Mouse (Mus musculus) thymus, adult 2 months (tissue): ENCODE data around the gene Ntsr1. TPM values are rescaled to one million over a fixed set of nuclear protein-coding genes. Genes with fewer than 3 reads are reported as not detected.

Experiments
- DNase-seq: peaks from one replicate; pipeline ENCODE4 v3.0.0; 2021
- H3K27ac ChIP-seq: fragments of 200-500 bp; 2 replicates; pipeline ENCODE4 v1.5.1; 2012; ENCODE audit warnings: low read length, control low read depth; ENCODE audit not compliant: control insufficient read depth, insufficient read depth
- H3K27me3 ChIP-seq: fragments of 200-500 bp; 2 replicates; pipeline ENCODE4 v1.6.1; 2012; ENCODE audit warnings: mild to moderate bottlenecking, low read length, moderate library complexity, mixed read lengths; ENCODE audit not compliant: control insufficient read depth, insufficient read depth
- H3K36me3 ChIP-seq: fragments of 200-500 bp; 2 replicates; pipeline ENCODE4 v1.6.1; 2012; ENCODE audit warnings: mild to moderate bottlenecking, low read length, moderate library complexity; ENCODE audit not compliant: control insufficient read depth, insufficient read depth
- H3K4me1 ChIP-seq: fragments of 200-500 bp; replicated peaks from 2 replicates; pipeline ENCODE4 v1.6.1; 2012; ENCODE audit warnings: low read length; ENCODE audit not compliant: control insufficient read depth, insufficient read depth
- H3K4me3 ChIP-seq: fragments of 200-500 bp; 2 replicates; pipeline ENCODE4 v1.5.1; 2012; ENCODE audit warnings: mild to moderate bottlenecking, low read length, control low read depth, moderate library complexity; ENCODE audit not compliant: control insufficient read depth, insufficient read depth
- CTCF ChIP-seq: fragments of 200-500 bp; IDR thresholded peaks from 2 replicates; pipeline ENCODE4 v1.5.1; 2012; ENCODE audit warnings: mild to moderate bottlenecking, control low read depth, low read length, moderate library complexity, borderline replicate concordance; ENCODE audit not compliant: control insufficient read depth, poor library complexity, insufficient read depth; ENCODE audit errors: extremely low read depth
- POLR2A ChIP-seq: fragments of 200-500 bp; IDR thresholded peaks from 2 replicates; pipeline ENCODE4 v1.6.1; 2012; ENCODE audit warnings: mild to moderate bottlenecking, low read length, control low read depth, moderate library complexity; ENCODE audit not compliant: control insufficient read depth, poor library complexity, insufficient read depth; ENCODE audit errors: extremely low read depth
- WGBS: fragments of 180-500 bp; shearing (Covaris S2); methylation state at CpG from one replicate; pipeline ENCODE4 v1.1.7; 2018; 5-methylcytosine and 5-hydroxymethylcytosine counted together
- polyA plus RNA-seq: library from polyadenylated mRNA; depleted of rRNA; stranded (reverse); fragments of >200 nt; gene quantifications from 2 replicates; pipeline ENCODE4 v1.2.3, GENCODE M21; 2012

Ntsr1 gene
- polyA plus RNA-seq, 1 experiment, result 0.19 TPM

DNA sequence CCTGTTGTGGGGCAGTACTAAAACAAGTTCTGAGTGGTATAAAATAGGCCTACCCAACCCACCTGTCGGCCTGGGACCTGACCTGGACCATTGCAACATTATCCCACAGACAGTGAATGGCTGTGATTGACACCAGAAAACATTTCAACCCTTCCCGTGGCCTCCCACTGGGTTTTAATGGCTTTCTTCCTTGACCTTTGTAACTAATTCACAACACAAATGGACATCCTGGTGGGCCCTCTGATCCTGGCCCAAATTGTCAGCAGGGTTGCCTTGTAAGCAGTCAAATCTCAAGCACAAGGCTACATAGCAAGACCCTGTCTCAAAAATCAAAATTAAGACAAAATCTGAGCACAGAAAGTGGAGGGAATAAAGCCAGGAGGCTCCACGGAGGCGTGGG, 14.1 kb downstream of the Ntsr1 start:
- Histone ChIP-seq H3K27ac (no peak overlapping the region), H3K27me3 (no peaks in the 10 kb centered on the region), H3K36me3 (no peaks in the 10 kb centered on the region), H3K4me3 (no peak overlapping the region), H3K4me1 (no peaks in the 10 kb centered on the region)
- TF ChIP-seq CTCF (no peak), POLR2A (no peak)
- 90% methylated on average over 4 of the region's 4 CpGs for WGBS
- DNase-seq, result no peak

DNA sequence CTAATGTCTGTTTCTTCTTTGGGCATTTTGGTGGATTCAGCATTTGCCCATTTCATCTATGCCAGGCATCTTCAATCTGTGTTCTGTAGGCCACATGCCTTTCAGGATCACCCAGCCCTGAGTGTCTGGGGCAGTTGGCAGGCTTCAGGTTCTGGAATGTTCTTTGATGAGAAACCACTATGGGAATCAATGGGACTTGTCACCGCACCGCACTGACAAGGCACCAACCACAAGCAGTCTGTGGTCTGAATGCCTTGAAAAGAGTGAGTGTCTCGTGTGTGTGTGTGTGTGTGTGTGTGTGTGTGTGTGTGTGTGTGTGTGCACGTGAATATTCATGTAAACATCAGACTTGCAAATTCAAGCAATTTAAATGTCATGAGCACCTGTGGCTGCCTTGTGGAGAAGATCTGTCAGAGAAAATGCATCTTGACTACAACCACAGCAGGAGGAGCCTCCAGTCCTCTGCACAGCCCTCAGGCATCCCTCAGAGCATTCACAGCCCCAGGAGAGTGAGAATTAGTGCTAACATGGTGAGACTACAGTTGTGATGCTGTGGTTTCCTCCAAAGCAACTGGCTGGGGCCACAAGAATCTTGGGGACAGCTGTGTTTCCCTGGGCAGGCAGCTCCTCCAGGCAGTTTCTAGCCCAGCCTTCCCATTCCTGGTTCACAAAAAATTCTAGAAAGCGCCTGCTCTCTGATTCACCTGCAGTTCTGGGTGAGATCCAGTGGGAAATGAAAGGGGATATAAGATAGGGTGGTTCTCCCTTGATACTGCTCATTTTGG, 21.9 kb downstream of the Ntsr1 start:
- no peak for DNase-seq
- Histone ChIP-seq H3K27me3 (no peaks in the 10 kb centered on the region), H3K36me3 (no peaks in the 10 kb centered on the region), H3K27ac (no peak overlapping the region), H3K4me1 (no peaks in the 10 kb centered on the region), H3K4me3 (no peak overlapping the region)
- no peak for TF ChIP-seq POLR2A
- no peak for TF ChIP-seq CTCF
- 35% methylated on average over 5 of the region's 5 CpGs for WGBS

DNA sequence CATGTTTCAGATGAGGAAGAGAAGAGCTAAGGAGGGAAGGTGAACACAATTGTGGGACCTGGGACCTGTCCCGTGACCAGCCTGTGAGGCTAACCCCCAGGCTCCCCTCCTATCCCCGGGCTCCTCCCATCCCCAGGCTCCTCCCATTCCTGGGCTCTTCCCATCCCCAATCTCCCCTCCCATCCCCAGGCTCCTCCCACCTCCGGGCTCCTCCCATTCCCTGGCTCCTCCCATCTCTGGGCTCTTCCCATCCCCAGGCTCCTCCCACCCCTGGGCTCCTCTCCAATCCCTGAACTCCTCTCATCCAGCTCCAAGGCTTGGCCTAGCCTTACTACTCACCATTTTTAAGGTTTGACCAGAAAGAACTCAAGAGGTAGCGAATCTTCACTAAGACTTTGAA, 23.0 kb downstream of the Ntsr1 start:
- no peak for TF ChIP-seq POLR2A
- TF ChIP-seq CTCF, result no peak
- 70% methylated on average over 4 of the region's 4 CpGs for WGBS
- no peaks in the 10 kb centered on the region for H3K4me1 ChIP-seq
- H3K27ac ChIP-seq, result no peak overlapping the region
- no peaks in the 10 kb centered on the region for H3K27me3 ChIP-seq
- H3K36me3 ChIP-seq, result no peaks in the 10 kb centered on the region
- H3K4me3 ChIP-seq, result no peak overlapping the region
- no peak for DNase-seq

DNA sequence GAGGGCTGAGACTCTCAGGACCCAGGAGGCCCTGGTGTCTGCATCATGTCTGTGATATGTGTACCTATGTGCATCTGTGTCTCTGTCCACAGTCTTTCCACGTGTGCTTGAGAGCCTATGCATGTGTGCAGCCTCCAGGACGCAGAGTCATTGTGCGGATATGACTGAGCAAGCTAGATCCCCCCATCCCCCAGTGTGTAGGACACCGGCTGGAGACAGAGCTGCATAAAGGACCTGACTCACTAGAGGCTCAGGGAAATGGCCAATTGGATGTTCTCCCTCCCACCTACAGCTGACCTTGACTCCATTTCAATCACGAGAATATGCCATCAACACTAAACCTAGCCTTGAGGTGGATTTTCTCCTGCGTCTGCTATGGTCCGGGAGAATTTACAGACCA, 27.7 kb downstream of the Ntsr1 start:
- no peak for TF ChIP-seq CTCF
- TF ChIP-seq POLR2A, result no peak
- Histone ChIP-seq H3K27ac (no peak overlapping the region), H3K36me3 (no peaks in the 10 kb centered on the region), H3K27me3 (no peaks in the 10 kb centered on the region), H3K4me3 (no peak overlapping the region), H3K4me1 (no peaks in the 10 kb centered on the region)
- no peak for DNase-seq
- WGBS, result 67% methylated on average over 7 of the region's 7 CpGs

DNA sequence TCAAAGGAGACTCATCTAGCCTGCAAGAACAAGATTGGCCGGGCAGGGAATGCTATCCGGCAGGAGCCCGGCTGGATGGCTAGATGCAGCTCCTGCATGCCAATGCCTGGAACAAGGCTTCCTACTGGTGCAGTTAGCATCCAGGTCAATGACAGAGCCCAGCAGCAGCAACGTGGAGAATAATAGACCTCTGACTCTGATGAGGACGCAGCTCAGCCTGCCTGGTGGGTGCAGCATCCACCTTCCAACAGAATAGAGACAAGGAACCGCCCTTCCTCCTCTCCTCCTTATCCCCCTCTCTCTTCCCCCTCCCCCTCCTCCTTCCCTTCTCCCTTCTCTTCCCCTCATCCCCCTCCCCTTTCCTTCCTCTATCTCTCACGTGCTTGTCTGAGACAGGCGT, 28.1 kb downstream of the Ntsr1 start:
- Histone ChIP-seq H3K36me3 (no peaks in the 10 kb centered on the region), H3K4me3 (no peak overlapping the region), H3K27me3 (no peaks in the 10 kb centered on the region), H3K27ac (no peak overlapping the region), H3K4me1 (no peaks in the 10 kb centered on the region)
- WGBS, result 36% methylated on average over 8 of the region's 8 CpGs
- TF ChIP-seq POLR2A (no peak), CTCF (no peak)
- DNase-seq, result no peak

DNA sequence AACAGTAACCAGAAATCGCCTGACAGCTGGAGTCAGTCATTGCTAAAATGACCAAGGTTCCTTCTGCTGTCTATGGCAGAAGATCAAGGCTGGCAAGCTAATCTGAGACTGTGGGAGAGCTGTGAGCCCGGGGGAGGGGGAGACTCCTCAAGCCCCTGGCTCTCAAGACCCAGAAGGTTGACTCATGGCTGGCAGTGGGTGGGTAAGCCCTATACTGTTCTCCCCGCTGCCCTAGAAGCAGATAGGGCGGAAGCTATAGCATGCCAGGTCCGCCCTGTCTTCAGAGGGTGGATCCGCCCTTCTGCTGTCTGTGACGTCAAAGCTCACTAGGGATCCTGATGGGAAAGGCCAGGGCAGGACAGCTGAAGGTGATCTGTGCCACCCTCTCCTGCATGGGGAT, 30.4 kb downstream of the Ntsr1 start:
- H3K4me1 ChIP-seq, result no peaks in the 10 kb centered on the region
- no peaks in the 10 kb centered on the region for H3K36me3 ChIP-seq
- TF ChIP-seq CTCF, result no peak
- no peak for TF ChIP-seq POLR2A
- no peak overlapping the region for H3K27ac ChIP-seq
- H3K27me3 ChIP-seq, result no peaks in the 10 kb centered on the region
- 84% methylated on average over 7 of the region's 7 CpGs for WGBS
- DNase-seq, result no peak
- no peak overlapping the region for H3K4me3 ChIP-seq
